Mouse (Mus musculus): ENCODE results near the gene Naxd. TPM values are rescaled to one million over a fixed set of nuclear protein-coding genes. Genes with fewer than 3 reads are reported as not detected.

Naxd gene
- 47.9 and 56.6 TPM in 2 replicates for polyA plus RNA-seq (2012; rRNA removed)

GRCm38 (mm10) chr8:11497017-11497990 is at the start of gene Naxd:
Gene Naxd, plus strand, starts transcription at chr8:11497506.

GRCm38 (mm10) chr8:11477811-11478761 is 19.2 kb upstream of the Naxd start, which contains the start of gene Rab20:
Gene Rab20, minus strand, starts transcription at chr8:11478710.

GRCm38 (mm10) chr8:11550281-11550948 is 53.1 kb downstream of the Naxd start, which contains the start of gene Cars2:
Gene Cars2, minus strand, starts transcription at chr8:11550783.

GRCm38 (mm10) chr8:11554799-11555719 is 57.8 kb downstream of the Naxd start, which contains the start of gene Ing1:
Gene Ing1, plus strand, starts transcription at chr8:11555571.

Other genes starting within 250 kb of the Naxd start
- gene Col4a2, start 184.7 kb upstream of the Naxd start, polyA plus RNA-seq (2012; rRNA removed) = 41.8 and 46.4 TPM in 2 replicates
- 99.8 and 116 TPM in 2 replicates for gene Col4a1, start 184.7 kb upstream of the Naxd start, polyA plus RNA-seq (2012; rRNA removed)
- gene Rab20, start 18.8 kb upstream of the Naxd start, polyA plus RNA-seq (2012; rRNA removed) = 10.0 and 12.6 TPM in 2 replicates
- gene Cars2, start 53.3 kb downstream of the Naxd start, polyA plus RNA-seq (2012; rRNA removed) = 22.5 and 33.7 TPM in 2 replicates
- 3.1 and 5.2 TPM in 2 replicates for gene Ing1, start 58.1 kb downstream of the Naxd start, polyA plus RNA-seq (2012; rRNA removed)
- gene Ankrd10, start 138.3 kb downstream of the Naxd start, polyA plus RNA-seq (2012; rRNA removed) = 22.3 and 23.4 TPM in 2 replicates
- not detected in 2 replicates for gene 1700016D06Rik, start 203.6 kb downstream of the Naxd start, polyA plus RNA-seq (2012; rRNA removed)
- gene Arhgef7, start 230.2 kb downstream of the Naxd start, polyA plus RNA-seq (2012; rRNA removed) = 10.7 and 12.3 TPM in 2 replicates

All from stomach, adult 2 months (tissue).